Mouse (Mus musculus) embryonic stem cell, embryonic (primary cell): ENCODE measurements around the gene Dnase1l2.

ENCODE experiments used
- CTCF ChIA-PET, 4 experiments: fragments of 300-600 bp in 2 of 4; fragments of 350-600 bp in 2 of 4; sonication (Branson Sonifier 250); formaldehyde crosslinking; loops; one replicate each; lab custom pipeline; 2022; ENCODE audit warnings: inconsistent platforms in 2 of 4; lab: Charles Lee
- POLR2A ChIA-PET, 4 experiments: fragments of 300-600 bp in 2 of 4; fragments of 350-600 bp in 2 of 4; sonication (Branson Sonifier 250); formaldehyde crosslinking; loops; one replicate each; lab custom pipeline; 2022; ENCODE audit warnings: antibody characterized with exemption in 4 of 4, inconsistent platforms in 1 of 4; lab: Charles Lee

Dnase1l2 gene

DNA sequence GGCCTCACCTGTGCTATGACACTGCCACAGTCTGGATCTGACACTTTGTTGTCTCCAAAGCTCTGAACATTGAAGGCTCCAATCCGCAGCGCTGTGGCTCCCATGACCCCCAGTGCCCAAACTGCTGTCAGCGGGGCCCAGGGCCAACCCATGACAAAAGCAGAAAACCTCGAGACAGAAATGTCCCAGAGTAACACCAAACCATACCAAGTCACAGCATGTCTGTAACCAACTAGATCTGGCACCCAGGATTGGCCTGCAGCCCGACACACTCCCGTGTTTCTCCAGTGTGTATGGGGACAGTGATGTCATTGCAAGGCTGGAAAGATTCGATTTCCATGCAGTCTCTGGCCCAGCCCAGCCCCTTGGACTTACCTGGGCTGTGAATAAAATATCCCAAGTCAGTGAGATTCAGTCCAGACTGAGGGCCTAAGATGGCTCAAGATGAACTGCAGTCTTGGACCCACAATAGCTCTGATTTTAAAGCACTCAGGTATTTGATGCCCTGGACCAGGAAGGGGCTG lies at the start of gene Dnase1l2:
TSS of gene Dnase1l2 (minus strand) at position 474 of the 524 bp plus-strand sequence.
- CTCF ChIA-PET = interaction anchor here in 2 of 4 experiments (0.5 to 1.2 kb wide), 5 partner anchors 21 to 73 kb away, joined by 3 to 8 read pairs (median 3); partner anchors contain the start of gene Mlst8 (in 1 of the 2)
- POLR2A ChIA-PET = interaction anchor here (0.6 to 1.7 kb wide), 20 partner anchors 8 to 226 kb away, joined by 3 to 11 read pairs (median 3); partner anchors contain the start of genes Mlst8 (in 1 of the 4), Npw (in 1 of the 4), Pkd1 (in 1 of the 4) and Traf7 (in 1 of the 4)

DNA sequence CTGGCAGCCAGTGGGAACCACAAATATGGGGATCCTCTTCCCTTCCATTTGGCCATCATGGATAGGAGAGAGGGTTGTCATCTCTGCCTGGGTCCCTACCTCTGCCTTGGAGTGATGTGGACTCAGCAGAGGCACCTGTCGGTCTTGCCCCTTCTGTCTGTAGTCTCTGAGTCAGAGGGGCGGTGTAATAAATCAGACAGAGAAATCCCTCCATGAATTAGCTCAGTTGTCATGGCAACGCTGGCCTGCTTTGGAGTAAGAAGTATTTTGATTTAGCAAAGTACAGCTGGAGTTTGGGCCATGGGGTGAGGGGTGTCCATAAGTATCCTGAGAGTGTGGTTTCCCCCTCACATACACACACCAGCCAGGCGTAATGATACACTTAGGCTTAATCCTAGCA lies 47.5 kb upstream of the Dnase1l2 start:
- ChIA-PET CTCF (interaction anchor here (0.6 to 4.4 kb wide), 5 partner anchors 10 to 339 kb away, joined by 3 to 32 read pairs (median 5); partner anchors contain the start of gene Mlst8 (in 2 of the 4)), POLR2A (interaction anchor here in 3 of 4 experiments (0.6 to 24.5 kb wide), 23 partner anchors 9 to 239 kb away, joined by 3 to 396 read pairs (median 7); partner anchors contain the start of genes Mlst8 (in 3 of the 3), Traf7 (in 3 of the 3), Pkd1 (in 2 of the 3) and Ccnf (in 1 of the 3))

DNA sequence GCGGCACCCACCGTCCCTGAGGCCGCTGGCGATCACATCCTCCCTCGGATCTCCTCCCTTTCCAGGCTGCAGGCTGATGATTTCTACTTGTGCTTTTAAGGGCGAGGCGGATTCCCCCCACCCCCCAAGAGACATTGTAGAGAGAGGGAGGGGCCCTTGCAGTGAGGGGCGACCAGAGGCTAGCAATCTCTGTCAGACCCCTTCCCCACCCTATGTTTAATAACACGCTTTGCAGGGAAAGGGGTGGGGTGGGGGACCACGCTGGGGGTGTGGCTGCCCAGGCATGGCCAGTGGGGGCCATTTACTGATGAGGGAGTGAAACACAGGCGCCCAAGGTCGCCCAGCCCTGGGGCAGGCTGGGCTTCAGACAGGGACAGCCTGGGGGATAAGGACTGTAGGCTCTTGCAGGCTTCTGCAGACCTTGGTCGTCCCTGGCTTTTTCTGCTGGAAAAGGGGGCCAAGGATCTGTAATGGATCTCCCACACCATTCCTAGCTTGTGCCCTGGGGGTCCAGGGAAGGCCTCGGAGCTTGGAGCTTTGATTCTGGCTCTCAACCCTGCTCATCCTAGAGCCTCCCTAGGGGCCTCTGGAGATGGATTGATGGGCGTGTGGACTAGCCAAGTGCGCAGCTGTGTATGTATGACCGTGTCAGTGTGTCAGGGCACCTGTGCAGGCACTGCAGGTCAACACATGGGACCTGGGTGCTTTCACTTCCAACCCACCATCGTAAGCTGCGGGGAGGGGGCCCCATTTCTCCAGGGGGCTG lies 46.5 kb upstream of the Dnase1l2 start:
- CTCF ChIA-PET = interaction anchor here in 3 of 4 experiments (0.6 to 4.4 kb wide), 6 partner anchors 9 to 269 kb away, joined by 3 to 32 read pairs (median 4); partner anchors contain the start of genes Mlst8 (in 2 of the 3) and Tedc2 (in 1 of the 3)
- POLR2A ChIA-PET = interaction anchor here in 3 of 4 experiments (0.6 to 24.5 kb wide), 28 partner anchors 9 to 524 kb away, joined by 3 to 396 read pairs (median 6); partner anchors contain the start of genes Mlst8 (in 3 of the 3), Traf7 (in 3 of the 3), Pkd1 (in 2 of the 3) and Ccnf (in 1 of the 3)

DNA sequence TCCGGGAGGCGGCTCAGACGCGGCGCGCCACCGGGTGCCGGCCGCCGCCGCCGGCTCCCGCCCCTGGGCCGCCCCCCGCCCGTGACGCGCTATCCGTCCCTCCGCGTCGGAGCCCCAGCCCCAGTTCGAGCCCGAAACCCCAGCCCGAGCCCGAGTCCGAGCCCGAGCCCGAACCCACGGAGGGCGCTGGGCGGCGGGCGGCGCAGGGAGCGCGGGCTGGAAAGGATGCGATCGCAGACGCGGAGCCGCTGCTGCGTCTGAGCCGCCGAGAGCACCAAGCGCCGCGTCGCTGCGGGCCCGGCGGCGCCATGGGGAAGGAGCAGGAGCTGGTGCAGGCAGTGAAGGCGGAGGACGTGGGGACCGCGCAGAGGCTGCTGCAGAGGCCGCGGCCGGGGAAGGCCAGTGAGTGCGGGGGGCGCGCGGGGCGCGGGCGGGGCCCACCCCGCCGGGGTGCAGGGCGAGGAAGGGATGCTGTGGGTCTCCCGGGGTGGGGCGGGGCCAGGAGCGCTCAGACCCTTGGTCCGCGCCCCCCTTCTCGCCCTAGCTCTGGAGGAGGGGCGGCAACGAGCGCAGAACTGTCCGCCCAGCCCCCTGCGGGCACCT lies 45.9 kb upstream of the Dnase1l2 start:
- POLR2A ChIA-PET = interaction anchor here in 3 of 4 experiments (0.6 to 24.5 kb wide), 19 partner anchors 9 to 524 kb away, joined by 3 to 396 read pairs (median 7); partner anchors contain the start of genes Mlst8 (in 3 of the 3), Traf7 (in 3 of the 3), Ndufb10 (in 1 of the 3) and Nthl1 (in 1 of the 3)
- CTCF ChIA-PET = interaction anchor here in 2 of 4 experiments (0.8 to 4.4 kb wide), 4 partner anchors 9 to 14 kb away, joined by 3 to 32 read pairs (median 4); partner anchors contain the start of gene Mlst8 (in 2 of the 2)

DNA sequence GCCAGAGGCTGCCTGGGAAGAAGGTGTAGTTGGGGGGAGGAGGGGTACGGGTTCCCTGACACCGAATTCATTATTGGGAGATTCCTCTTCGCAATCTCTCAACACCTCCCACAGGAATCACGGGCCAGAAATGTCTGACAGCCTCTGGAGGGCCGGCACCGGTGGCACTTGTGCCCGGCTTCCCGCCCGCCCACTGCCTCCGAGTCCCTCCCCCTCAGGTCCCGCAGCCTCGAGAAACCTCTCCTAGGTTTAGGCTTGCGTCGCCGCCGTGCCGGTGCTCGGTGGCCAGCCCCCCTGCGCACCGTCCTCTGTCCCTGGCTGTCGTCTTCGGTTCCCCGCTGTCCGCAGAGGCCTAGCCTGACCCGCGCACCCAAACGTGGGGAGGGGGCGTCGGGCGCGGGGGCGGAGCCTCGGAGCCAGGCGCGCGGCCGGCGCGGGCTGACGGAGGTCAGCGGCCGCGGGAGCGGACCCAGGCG lies 45.3 kb upstream of the Dnase1l2 start, which contains the start of gene Caskin1:
TSS of gene Caskin1 (plus strand) at position 416 of the 476 bp plus-strand sequence.
- CTCF ChIA-PET = interaction anchor here in 2 of 4 experiments (0.6 to 4.4 kb wide), 4 partner anchors 9 to 179 kb away, joined by 3 to 32 read pairs (median 3); partner anchors contain the start of gene Mlst8 (in 2 of the 2)
- POLR2A ChIA-PET = interaction anchor here in 3 of 4 experiments (0.6 to 24.5 kb wide), 9 partner anchors 9 to 222 kb away, joined by 3 to 396 read pairs (median 5); partner anchors contain the start of genes Mlst8 (in 2 of the 3), Traf7 (in 2 of the 3), E4f1 (in 1 of the 3) and Pgp (in 1 of the 3)

DNA sequence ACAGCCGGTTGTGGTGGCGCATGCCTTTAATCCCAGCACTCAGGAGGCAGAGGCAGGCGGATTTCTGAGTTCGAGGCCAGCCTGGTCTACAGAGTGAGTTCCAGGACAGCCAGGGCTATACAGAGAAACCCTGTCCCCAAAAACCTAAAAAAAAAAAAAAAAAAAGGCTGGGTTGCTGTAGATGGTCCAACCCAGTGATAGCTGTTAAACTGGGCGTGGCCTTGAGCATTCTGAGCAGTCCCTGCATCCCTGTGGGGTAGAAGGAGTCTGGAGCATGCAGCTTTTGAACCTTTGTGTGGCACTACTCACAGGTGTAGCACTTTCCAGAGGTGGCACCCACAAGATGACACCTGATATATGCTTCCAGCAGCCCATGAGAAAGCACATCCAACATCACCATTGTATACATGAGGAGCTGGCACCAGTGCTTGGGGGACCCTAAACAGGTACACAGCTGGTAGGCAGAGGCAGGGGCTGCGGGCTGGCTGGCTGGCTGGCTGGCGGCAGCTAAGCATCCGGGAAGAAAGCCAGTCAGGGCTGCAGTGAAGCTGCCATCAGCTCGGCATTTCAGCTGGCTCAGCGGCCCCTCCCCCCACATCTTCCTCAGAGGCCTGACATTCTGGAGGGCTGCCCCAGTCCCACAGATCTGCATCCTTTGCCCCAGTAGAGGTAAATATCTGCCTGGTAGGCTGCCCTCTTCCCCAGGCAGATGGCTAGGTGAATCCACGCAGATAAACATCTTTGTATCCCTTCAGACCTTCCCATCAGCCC lies 42.4 kb upstream of the Dnase1l2 start:
- POLR2A ChIA-PET = interaction anchor here in 3 of 4 experiments (0.6 to 24.5 kb wide), 29 partner anchors 9 to 366 kb away, joined by 3 to 396 read pairs (median 4); partner anchors contain the start of genes Traf7 (in 3 of the 3), Pkd1 (in 2 of the 3), Zfp598 (in 2 of the 3) and Bricd5 (in 1 of the 3)
- CTCF ChIA-PET = interaction anchor here (0.6 to 1.9 kb wide), 11 partner anchors 9 to 464 kb away, joined by 3 to 7 read pairs (median 3); no protein-coding TSS in a partner anchor

DNA sequence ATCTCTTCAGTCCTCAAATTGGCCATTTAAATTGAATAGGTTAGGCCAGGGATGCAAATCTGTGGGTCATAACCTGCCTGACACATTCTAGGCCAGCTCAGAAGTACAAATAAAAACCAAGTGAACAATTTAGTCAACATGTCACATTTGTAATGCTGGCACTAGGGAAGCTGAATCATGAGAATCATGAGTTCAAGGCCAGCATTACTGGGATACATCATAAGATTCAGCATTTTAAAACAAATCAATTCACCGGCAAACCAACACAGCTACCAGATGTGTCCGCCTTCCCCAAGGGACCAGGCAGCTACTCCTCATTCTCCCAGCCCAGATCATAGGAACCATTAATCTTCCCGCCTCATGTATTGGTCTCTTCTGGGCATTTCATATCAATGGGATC lies 40.6 kb upstream of the Dnase1l2 start:
- ChIA-PET POLR2A (interaction anchor here in 2 of 4 experiments (0.9 to 24.5 kb wide), 6 partner anchors 11 to 67 kb away, joined by 3 to 396 read pairs (median 4); partner anchors contain the start of genes Traf7 (in 2 of the 2) and Rab26 (in 1 of the 2)), CTCF (interaction anchor here in 1 of 4 experiments (1.2 kb wide), 1 partner anchor 11 kb away, joined by 4 read pairs; no protein-coding TSS in a partner anchor)

DNA sequence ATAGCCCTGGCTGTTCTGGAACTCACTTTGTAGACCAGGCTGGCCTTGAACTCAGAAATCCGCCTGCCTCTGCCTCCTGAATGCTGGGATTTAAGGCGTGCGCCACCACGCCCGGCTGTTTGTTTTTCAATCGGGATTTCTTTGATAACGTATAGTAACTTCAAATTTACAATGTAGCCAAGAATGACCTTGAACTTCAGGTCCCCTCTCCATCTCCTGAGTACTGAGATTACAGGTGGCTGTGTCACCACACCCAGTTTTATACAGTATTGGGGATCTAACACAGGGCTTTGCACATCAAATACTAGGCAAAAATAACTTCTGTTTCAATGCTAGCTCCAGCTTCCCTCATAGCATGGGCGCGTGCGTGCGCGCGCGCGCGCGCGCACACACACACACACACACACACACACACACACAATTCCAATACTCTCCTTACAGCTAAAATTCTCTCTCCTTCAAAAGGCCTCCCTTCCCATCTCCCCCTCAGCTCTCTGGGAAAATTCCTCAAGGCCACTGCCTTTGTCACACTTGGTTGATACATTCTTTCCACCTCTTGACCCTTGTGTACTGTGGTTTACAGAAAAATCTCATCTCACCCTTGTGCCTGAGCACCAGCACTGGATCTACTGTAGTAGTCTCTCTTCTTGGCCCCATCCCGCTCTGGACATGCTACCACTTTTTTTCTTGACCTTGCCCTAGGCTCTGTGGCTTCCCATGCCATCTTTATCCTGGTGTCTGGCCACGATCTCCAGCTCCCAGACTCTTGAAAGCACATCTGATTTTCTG lies 38.3 kb upstream of the Dnase1l2 start:
- POLR2A ChIA-PET = interaction anchor here (0.7 to 24.5 kb wide), 24 partner anchors 9 to 330 kb away, joined by 3 to 396 read pairs (median 6); partner anchors contain the start of genes Traf7 (in 3 of the 4), E4f1 (in 2 of the 4), Pgp (in 2 of the 4) and Caskin1 (in 1 of the 4)

DNA sequence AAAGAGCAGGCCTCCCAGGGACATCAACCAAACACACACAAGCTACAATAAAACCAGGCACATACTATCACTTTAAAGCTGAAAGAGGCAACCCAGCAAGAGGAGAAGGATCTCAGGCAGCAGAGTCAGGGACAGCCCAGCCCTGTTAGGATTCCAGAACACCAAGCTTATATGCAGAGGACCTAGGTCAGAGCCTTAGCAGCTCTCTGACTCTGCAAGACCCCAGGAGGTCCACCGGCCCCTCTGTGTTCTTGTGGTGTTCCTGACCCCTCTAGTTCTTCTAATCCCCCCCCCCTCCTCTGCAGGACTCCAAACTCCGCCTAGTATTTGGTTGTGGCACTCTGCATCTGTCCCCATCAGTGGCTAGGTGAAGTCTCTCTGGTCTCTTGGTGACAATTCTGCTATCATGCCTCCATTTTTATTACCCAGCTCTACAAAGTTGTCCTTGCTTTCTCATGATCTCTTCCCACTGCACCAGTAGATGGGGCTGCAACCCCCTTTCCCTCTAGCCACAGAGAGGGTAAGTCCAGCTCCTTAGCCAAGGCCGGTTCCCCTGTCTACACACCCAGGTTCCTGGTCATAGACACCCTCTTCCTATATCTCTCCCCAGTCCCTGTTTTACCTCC lies 37.4 kb upstream of the Dnase1l2 start:
- CTCF ChIA-PET = interaction anchor here (0.6 to 3.2 kb wide), 37 partner anchors 8 to 732 kb away, joined by 3 to 45 read pairs (median 4); partner anchors contain the start of genes Caskin1 (in 1 of the 4), E4f1 (in 1 of the 4), Pgp (in 1 of the 4) and Pkd1 (in 1 of the 4)
- POLR2A ChIA-PET = interaction anchor here in 3 of 4 experiments (0.6 to 24.5 kb wide), 51 partner anchors 8 to 331 kb away, joined by 3 to 396 read pairs (median 7); partner anchors contain the start of genes Traf7 (in 3 of the 3), Zfp598 (in 3 of the 3), E4f1 (in 2 of the 3) and Npw (in 2 of the 3)

More for the DNA sequence above, 38.3 kb upstream of the Dnase1l2 start:
- CTCF ChIA-PET = interaction anchor here (0.9 to 3.2 kb wide), 9 partner anchors 12 to 278 kb away, joined by 3 to 19 read pairs (median 4); no protein-coding TSS in a partner anchor

DNA sequence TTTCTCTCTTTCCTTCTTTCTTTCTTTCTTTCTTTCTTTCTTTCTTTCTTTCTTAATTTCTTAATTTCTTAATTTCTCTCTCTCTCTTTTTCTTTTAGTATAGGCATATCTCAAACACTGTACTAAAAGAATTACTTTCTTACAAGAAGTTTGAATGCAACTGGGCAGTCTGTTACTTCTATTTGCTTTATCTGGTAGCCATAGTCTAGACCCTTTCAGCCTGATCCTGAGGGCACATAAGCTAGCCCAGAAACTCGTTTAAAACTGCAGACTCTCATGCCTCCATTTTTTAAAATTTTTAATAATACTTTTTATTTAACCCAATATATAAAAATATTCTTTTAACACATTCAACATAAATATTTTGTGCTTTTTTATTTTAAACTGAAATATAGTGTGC lies 36.5 kb upstream of the Dnase1l2 start:
- ChIA-PET CTCF (interaction anchor here (0.6 to 3.2 kb wide), 63 partner anchors 9 to 1018 kb away, joined by 3 to 45 read pairs (median 5); partner anchors contain the start of genes Traf7 (in 4 of the 4), Pkd1 (in 2 of the 4), Abca3 (in 1 of the 4) and Caskin1 (in 1 of the 4)), POLR2A (interaction anchor here (0.6 to 24.5 kb wide), 113 partner anchors 8 to 1353 kb away, joined by 3 to 396 read pairs (median 6); partner anchors contain the start of genes Traf7 (in 4 of the 4), E4f1 (in 3 of the 4), Nthl1 (in 3 of the 4) and Pgp (in 3 of the 4))

DNA sequence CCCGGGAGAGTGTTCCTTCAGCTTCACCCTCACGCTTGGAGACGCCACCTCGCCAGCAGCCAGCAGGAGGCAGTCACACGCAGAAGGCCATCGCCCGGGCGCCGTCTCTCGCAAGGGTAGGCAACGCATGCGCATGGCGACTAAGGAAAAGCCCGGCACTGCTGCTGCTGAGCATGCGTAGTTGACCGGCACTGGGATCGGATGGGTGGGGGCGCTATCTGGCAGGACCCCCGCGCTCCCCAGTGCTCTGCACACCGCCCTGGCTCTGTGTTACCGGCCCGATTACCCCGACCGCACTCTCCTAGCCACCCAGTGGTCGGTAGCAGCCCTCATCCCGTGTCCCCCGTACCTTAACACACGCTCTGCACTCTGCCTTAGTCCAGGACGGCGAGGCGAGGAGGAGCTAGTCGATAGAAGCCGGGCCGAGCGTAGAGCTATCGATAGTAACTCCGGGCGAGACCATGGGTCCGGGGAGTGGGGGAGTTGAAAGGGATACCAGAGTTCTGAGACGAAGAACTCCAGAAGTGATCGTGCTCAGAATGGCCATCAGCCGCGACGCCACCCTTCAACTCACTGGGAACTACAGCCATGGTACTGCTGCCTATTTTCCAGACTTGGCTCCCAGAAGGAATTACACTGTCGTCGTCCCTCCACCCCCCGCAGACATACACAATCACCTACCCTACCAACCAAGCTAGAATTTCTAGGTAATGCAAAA lies 35.9 kb upstream of the Dnase1l2 start, which contains the start of gene Mlst8:
TSS of gene Mlst8 (minus strand) at position 416 of the 718 bp plus-strand sequence.
- POLR2A ChIA-PET = interaction anchor here (0.6 to 24.5 kb wide), 125 partner anchors 8 to 1354 kb away, joined by 3 to 396 read pairs (median 5); partner anchors contain the start of genes Traf7 (in 4 of the 4), E4f1 (in 3 of the 4), Nthl1 (in 3 of the 4) and Pgp (in 3 of the 4)
- CTCF ChIA-PET = interaction anchor here (0.5 to 3.2 kb wide), 69 partner anchors 8 to 1018 kb away, joined by 3 to 45 read pairs (median 5); partner anchors contain the start of genes Traf7 (in 4 of the 4), Pkd1 (in 3 of the 4), Abca3 (in 1 of the 4) and Caskin1 (in 1 of the 4)

DNA sequence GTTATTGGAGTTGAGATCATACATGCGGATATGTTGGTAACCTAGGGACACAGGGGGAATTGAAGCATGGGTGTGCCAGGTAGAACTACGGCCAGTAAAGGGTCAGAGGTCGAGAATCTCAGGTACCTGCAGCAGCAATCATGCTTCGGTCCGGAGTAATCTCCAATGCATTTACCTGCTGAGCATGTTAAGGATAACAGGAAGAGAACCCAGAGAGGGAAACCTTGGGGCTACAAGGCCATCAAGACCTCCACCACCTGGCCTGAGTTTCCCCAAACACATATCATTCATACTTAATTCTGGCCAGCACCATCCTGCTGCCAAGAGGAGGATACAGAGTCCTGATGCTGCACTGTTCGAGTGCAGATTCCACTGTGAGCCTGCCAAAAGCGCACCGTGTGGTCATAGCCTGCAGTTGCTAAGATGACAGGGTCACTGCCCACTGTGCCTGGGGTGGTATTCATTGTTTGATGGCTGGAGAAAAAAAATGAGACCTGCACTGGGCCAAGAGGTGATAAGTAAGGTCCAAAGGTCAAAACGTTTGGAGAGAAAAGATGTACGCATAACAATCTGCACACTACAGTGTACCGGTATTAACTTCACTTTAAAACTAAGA lies 35.2 kb upstream of the Dnase1l2 start:
- ChIA-PET CTCF (interaction anchor here (0.5 to 3.2 kb wide), 51 partner anchors 7 to 423 kb away, joined by 3 to 45 read pairs (median 5); partner anchors contain the start of genes Traf7 (in 3 of the 4), Pkd1 (in 2 of the 4), Abca3 (in 1 of the 4) and Caskin1 (in 1 of the 4)), POLR2A (interaction anchor here (0.6 to 24.5 kb wide), 99 partner anchors 8 to 1355 kb away, joined by 3 to 396 read pairs (median 7); partner anchors contain the start of genes Traf7 (in 4 of the 4), E4f1 (in 3 of the 4), Nthl1 (in 3 of the 4) and Pgp (in 3 of the 4))
